Mouse (Mus musculus) midbrain, postnatal 0 days (tissue): Measurements from ENCODE around the gene Ctnnd2. TPM values are rescaled to one million over a fixed set of nuclear protein-coding genes. Genes with fewer than 3 reads are reported as not detected.
A peak's percentile ranks its signal among the peaks of the same experiment; 100 is the strongest.

Experiments
- ATAC-seq: fragments of 200-750 bp; cut with Nextera tagmentation; 2 replicates; pipeline ENCODE4 v1.8.0; 2017; ENCODE audit warnings: moderate number of reproducible peaks, mild to moderate bottlenecking, moderate TSS enrichment, moderate library complexity; ENCODE audit not compliant: low FRiP score
- DNase-seq: peaks from one replicate; pipeline ENCODE4 v3.0.0-alpha.2; 2015; ENCODE audit warnings: low spot score
- H3K27ac ChIP-seq: fragments of 300-500 bp; sonication (generic); 2 replicates; pipeline ENCODE4 v1.5.1; 2014; ENCODE audit warnings: low read depth, mild to moderate bottlenecking, low read length, mixed read lengths
- H3K27me3 ChIP-seq: fragments of 300-500 bp; sonication (generic); 2 replicates; pipeline ENCODE4 v1.6.1; 2014; ENCODE audit warnings: low read length, control low read depth, mixed read lengths; ENCODE audit not compliant: insufficient read depth
- H3K36me3 ChIP-seq: fragments of 300-500 bp; sonication (generic); 2 replicates; pipeline ENCODE4 v1.6.1; 2014; ENCODE audit warnings: low read length, control low read depth, mixed read lengths; ENCODE audit not compliant: insufficient read depth
- H3K4me1 ChIP-seq: fragments of 300-500 bp; sonication (generic); 2 replicates; pipeline ENCODE4 v1.6.1; 2014; ENCODE audit warnings: mild to moderate bottlenecking, control low read depth, antibody characterized with exemption, low read length, mixed read lengths; ENCODE audit not compliant: insufficient read depth
- H3K4me2 ChIP-seq: fragments of 300-500 bp; sonication (generic); 2 replicates; pipeline ENCODE4 v1.6.1; 2014; ENCODE audit warnings: low read depth, mild to moderate bottlenecking, low read length, mixed read lengths; ENCODE audit not compliant: poor library complexity, severe bottlenecking
- H3K4me3 ChIP-seq: fragments of 300-500 bp; sonication (generic); 2 replicates; pipeline ENCODE4 v1.5.1; 2014; ENCODE audit warnings: low read depth, mild to moderate bottlenecking, low read length, moderate library complexity
- H3K9ac ChIP-seq: fragments of 300-500 bp; sonication (generic); replicated peaks from 2 replicates; pipeline ENCODE4 v1.6.1; 2014; ENCODE audit warnings: mild to moderate bottlenecking, low read length, moderate library complexity, mixed read lengths; ENCODE audit not compliant: poor library complexity, severe bottlenecking
- H3K9me3 ChIP-seq: fragments of 300-500 bp; sonication (generic); 2 replicates; pipeline ENCODE4 v1.6.1; 2016; ENCODE audit warnings: low read length, control low read depth
- CTCF ChIP-seq: IDR thresholded peaks from 2 replicates; pipeline ENCODE4 v1.5.1; 2016; ENCODE audit warnings: antibody characterized with exemption, mild to moderate bottlenecking
- WGBS: fragments of 180-500 bp; shearing (Covaris S2); extraction: QIAGEN DNeasy Blood & Tissue Kit; methylation state at CpG from one replicate; pipeline ENCODE4 v1.1.7; 2014; 5-methylcytosine and 5-hydroxymethylcytosine counted together
- polyA plus RNA-seq: library from polyadenylated mRNA; unstranded; fragments of >200 nt; fragmentation: Nextera tagmentation; extraction: Ambion mirVana; gene quantifications from 2 replicates; pipeline ENCODE4 v1.2.1, GENCODE M21; 2015
- total RNA-seq: library from RNA; depleted of rRNA; stranded (reverse); fragments of >200 nt; gene quantifications from 2 replicates; pipeline ENCODE4 v1.2.3, GENCODE M21; 2014

The Ctnnd2 gene
- total and polyA plus RNA-seq, 2 experiments from 2014 or later, result 89.0 to 178 TPM

DNA sequence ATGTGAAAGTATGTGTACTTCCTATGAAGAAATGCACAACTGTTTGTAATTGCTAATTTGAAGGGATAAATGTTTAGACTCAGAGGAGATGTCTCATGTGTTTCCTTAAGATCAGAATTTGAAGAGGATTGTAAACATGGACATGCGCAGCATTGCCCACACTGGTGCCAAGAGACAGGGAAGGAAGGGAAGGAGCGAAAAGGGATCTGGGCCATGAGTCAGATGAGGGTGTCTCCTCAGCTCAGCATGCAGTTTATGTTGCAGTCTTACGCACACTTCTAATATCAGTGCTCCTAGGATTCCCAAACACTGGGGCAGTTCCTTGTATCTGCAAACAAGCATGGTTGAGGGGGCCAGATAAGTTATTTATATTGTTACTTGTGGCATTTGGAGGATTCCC is 623.3 kb downstream of the Ctnnd2 start:
- H3K27me3 ChIP-seq, result no peaks in the 10 kb centered on the region
- ATAC-seq, result no peak
- no peaks in the 10 kb centered on the region for H3K4me1 ChIP-seq
- no peaks in the 10 kb centered on the region for H3K9me3 ChIP-seq
- H3K9ac ChIP-seq, result no peak overlapping the region
- DNase-seq, result no peak
- TF ChIP-seq CTCF, result no peak
- H3K4me3 ChIP-seq, result no peak overlapping the region
- H3K27ac ChIP-seq, result no peak overlapping the region
- H3K4me2 ChIP-seq, result no peak overlapping the region
- 93% methylated on average over 3 of the region's 3 CpGs for WGBS
- no peaks in the 10 kb centered on the region for H3K36me3 ChIP-seq

DNA sequence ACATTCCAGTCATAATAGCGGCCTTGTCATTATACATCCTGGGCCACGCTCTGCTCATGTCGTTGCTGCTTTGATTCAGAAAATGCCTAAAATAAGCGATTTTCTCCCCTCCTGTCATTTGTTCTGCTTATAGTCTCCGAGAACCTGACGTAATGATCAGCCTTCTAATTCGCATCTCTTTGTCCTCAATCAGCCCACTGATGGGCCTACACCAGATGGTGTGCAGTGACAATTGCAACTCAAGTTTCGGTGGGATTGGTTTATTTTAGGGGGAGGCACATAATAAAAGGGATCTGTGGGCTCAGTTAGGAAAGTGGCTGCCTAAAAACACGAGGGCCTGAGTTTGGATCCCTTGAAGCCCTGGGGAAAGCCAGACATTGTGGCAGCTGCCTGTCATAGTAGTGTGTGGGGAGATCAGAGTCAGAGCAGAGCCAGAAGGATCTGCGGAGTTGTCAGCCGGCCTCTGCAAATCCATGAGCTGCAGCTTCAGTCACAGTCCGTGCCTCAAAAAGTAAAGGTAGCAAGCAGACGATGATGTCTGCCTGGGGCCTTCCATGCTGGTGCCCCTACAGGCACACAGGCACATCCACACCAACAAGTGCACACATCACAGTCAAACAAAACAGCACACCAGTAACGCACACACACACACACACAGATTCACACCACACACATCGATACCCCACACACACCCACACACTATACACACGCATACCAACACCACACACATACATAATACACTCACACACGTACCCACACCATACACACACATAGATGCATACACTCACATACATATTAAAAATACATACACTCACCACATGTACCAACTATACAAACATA is 655.3 kb downstream of the Ctnnd2 start:
- no peaks in the 10 kb centered on the region for H3K36me3 ChIP-seq

GRCm38 (mm10) chr15:30857277-30858176 is 685.1 kb downstream of the Ctnnd2 start:
- H3K4me3 ChIP-seq, result no peak overlapping the region
- H3K9me3 ChIP-seq, result no peaks in the 10 kb centered on the region
- DNase-seq (peak; percentile 10), ATAC-seq (no peak)
- H3K9ac ChIP-seq, result no peak overlapping the region
- no peak overlapping the region for H3K4me2 ChIP-seq
- no peak overlapping the region for H3K27ac ChIP-seq
- H3K4me1 ChIP-seq, result no peaks in the 10 kb centered on the region
- no peaks in the 10 kb centered on the region for H3K27me3 ChIP-seq
- no peak for TF ChIP-seq CTCF
- 75% methylated on average over 17 of the region's 17 CpGs for WGBS
- no peaks in the 10 kb centered on the region for H3K36me3 ChIP-seq

More for the DNA sequence above, 655.3 kb downstream of the Ctnnd2 start:
- no peaks in the 10 kb centered on the region for H3K9me3 ChIP-seq
- H3K27me3 ChIP-seq, result no peaks in the 10 kb centered on the region
- H3K4me1 ChIP-seq, result no peaks in the 10 kb centered on the region; the same call in 1 of the 2 replicates
- DNase-seq, result peak; percentile 24
- no peak for TF ChIP-seq CTCF
- ATAC-seq, result peak; percentile 34; the same call in 1 of the 2 replicates
- H3K4me2 ChIP-seq, result no peak overlapping the region
- H3K27ac ChIP-seq, result peak overlapping the region; percentile 62
- 62% methylated on average over 17 of the region's 17 CpGs for WGBS
- no peak overlapping the region for H3K9ac ChIP-seq
- H3K4me3 ChIP-seq, result no peak overlapping the region

DNA sequence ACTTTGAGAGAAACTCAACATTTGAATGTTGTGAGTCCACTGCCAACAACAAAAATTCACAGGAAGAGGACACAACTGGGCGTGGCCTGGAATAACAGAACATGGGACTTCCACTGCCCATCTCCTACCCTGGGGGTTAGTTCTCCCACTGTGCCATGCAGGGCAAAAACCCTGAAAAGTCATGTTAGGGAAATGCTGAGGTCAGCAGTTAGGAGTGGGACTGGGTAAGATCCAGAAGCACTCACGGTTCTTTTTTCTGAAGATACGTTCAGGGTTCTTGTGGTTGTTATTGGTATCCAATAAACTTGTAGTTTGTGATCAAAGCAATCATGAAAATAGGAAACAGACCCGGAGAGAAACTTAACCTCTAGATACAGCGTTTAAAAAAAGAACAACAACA is 695.0 kb downstream of the Ctnnd2 start:
- H3K4me1 ChIP-seq, result no peaks in the 10 kb centered on the region
- H3K4me2 ChIP-seq, result no peak overlapping the region
- no peaks in the 10 kb centered on the region for H3K9me3 ChIP-seq
- no peak for DNase-seq
- H3K36me3 ChIP-seq, result no peaks in the 10 kb centered on the region
- no peak overlapping the region for H3K27ac ChIP-seq
- 94% methylated on average over 5 of the region's 5 CpGs for WGBS
- H3K9ac ChIP-seq, result no peak overlapping the region
- no peaks in the 10 kb centered on the region for H3K27me3 ChIP-seq
- H3K4me3 ChIP-seq, result no peak overlapping the region
- ATAC-seq, result no peak
- TF ChIP-seq CTCF, result no peak

DNA sequence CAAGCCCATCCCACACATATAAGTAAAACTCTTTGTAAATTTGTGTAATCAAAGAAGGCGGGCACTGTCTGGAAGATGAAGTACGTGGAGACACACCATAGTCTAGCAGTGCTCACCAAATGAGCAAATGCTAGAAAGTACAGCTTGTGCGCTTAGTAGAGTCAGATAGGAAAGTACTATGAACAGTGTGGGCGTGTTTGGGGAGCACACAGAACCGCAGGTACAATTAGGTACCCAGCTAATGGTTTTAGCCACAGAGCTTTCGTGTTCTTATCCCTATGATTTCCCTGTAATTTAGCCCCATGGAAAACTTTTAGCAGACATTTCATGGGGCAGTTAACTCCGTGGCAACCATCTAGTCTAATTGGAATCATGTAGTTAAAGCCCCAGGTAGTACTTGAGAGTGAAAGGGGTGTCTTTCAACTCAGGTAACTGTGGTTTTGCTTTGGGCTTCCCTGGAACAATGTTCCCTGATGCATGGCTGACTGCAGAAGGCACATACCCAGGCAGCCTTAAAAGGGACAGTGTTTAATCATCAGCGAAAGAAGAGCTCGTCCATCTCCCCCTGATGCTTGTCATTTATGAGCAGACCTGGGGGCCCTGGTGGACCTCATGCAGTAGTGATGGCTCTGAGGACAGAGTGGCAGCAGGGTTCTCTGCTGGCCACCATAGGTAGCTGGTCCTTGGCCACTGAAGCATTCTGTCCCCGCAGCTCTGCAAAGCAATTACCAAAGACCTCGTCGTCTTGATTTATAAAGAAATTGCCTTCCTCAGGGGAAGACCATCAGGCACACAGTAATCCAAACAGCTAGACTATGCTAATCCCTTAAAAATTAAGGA is 697.5 kb downstream of the Ctnnd2 start:
- H3K4me2 ChIP-seq, result no peak overlapping the region
- H3K36me3 ChIP-seq, result no peaks in the 10 kb centered on the region
- H3K9ac ChIP-seq, result no peak overlapping the region
- peak overlapping the region; percentile 43; the same call in 1 of the 2 replicates for H3K27ac ChIP-seq
- H3K4me3 ChIP-seq, result no peak overlapping the region
- no peaks in the 10 kb centered on the region for H3K27me3 ChIP-seq
- WGBS, result 78% methylated on average over 12 of the region's 12 CpGs
- peak; percentile 19 for DNase-seq
- H3K4me1 ChIP-seq, result no peaks in the 10 kb centered on the region
- no peak for ATAC-seq
- no peaks in the 10 kb centered on the region for H3K9me3 ChIP-seq
- TF ChIP-seq CTCF, result no peak
